Mouse (Mus musculus) CD4-positive helper T cell, adult 2 months (primary cell): ENCODE results near the gene Tbc1d15.
"Not testable (repeated sequence)": the region's sequence is repeated elsewhere in the genome, so short reads cannot be mapped to it uniquely, and the experiment has no call there.

Experiments
- DNase-seq: peaks from one replicate; pipeline ENCODE4 v3.0.0-alpha.2; 2012; ENCODE audit warnings: low read depth, missing footprints, low spot score

Tbc1d15 gene

DNA sequence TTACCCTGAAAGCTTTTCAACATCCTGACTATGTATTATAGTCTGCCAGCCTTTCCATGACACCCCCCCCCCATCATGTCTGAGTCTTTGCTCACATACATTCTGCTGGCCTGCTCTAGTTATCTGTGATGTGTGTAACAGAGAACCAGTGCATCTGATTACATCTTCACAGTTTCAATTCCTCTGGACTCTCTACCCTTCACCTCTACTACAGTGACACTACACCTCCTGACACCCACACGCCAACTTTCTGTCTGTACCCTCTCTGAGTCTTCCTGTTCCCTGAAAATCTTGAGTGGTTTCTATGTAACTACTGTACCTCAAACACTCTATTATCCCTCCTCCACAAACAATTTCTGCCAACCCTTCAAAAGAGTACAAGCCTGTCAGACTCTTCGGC is 5.8 kb downstream of the Tbc1d15 start:
- no peak for DNase-seq

DNA sequence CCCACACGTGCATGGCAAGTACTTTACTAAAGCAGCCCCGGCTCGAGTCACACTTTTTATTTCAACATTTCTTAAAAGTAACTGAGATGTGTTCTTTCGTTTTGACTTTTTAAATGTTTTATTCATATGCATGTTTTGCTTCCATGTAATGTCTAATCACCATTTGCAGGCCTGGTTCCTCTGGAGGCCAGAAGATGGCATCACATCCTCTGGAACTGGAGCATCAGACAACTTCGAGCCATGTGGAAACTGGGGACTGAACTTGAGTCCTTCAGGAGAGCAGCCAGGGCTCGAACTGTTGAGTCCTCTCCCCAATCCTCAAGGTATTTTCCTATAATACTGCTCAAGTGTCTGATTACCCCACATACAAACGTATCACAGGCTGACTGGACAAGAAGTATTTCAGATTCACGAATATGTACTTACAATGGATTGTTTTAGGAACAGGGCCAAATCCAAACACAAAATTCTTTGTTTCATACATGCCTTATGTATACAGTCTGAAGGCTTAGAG is 10.1 kb downstream of the Tbc1d15 start:
- no peak for DNase-seq

GRCm38 (mm10) chr10:115237931-115238330 is 13.3 kb downstream of the Tbc1d15 start:
- DNase-seq: no peak

GRCm38 (mm10) chr10:115236733-115237132 is 14.5 kb downstream of the Tbc1d15 start:
- no peak for DNase-seq

DNA sequence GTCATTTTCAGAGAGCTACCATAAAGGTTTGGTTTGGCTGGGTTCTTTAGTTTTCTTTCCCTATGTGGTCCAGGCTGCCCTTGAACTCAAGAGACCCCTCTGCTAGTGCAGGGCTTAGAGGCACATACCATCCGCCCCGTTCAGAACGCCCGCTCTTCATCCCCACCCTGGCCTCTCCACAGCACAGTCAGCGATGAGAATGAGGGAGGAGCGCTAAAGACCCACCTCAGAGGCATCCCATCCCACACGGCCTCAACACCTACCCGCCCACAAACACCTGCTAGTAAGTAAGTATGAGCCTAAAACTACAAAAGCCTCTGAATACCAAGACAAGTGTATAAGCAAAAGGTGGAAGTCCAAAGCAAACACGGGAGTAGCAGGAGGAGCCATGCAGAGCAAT is 15.8 kb downstream of the Tbc1d15 start:
- no peak for DNase-seq

DNA sequence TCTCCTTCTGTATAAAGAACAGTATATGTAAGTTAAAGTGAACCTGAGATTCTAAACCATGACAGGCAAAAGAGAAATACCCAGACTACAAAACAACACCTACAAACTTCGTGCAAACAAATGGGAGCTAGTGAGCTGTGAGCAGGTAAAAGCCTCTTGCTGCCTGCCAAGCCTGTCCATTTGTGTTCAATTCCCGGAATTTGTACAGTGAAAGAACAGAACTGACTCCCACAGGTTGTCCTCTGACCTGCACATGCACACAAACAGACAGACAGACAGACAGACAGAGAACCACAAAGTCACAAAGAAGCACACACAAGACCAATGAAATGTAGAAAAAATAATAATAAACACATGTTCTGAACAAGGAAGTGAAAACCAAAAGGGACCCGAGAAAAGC is 17.5 kb downstream of the Tbc1d15 start:
- DNase-seq: no peak

DNA sequence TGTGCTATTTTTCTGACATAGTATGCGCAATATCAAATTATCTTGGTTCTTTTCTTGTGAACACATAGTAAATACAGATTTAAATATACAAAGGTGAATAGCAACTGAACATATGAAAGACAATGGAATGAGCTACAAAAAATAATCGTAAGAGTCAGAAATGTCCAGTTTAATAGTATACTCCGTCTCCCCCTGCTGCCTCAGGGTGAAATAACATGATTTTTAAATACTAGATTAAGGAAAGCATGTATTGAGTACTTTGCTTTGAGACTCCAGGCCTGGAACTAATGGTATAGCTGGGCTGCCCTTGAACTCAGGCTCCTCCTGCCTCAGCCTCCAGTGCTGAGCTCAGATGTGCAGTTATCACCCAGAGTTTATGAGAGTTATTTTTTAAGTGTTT is 18.8 kb downstream of the Tbc1d15 start:
- DNase-seq: no peak

DNA sequence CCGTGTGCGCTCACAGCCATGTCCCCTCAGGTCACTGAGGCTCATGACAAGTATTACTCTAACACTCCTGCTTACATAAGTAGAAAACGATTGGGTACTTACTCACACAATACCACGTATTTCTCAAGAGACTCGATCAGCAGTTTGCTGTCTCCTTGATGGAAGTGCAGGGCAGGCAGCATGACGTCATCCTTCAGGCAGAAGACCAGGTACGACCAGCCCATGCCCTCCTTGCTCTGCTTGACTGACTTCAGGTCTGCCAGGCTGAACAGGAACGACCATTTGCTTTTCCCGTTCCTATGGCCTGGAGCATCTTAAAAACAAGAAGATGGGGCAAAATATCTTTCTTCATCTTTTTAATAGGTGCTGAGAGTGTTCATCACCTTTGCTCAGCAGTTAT is 22.2 kb downstream of the Tbc1d15 start:
- no peak for DNase-seq

DNA sequence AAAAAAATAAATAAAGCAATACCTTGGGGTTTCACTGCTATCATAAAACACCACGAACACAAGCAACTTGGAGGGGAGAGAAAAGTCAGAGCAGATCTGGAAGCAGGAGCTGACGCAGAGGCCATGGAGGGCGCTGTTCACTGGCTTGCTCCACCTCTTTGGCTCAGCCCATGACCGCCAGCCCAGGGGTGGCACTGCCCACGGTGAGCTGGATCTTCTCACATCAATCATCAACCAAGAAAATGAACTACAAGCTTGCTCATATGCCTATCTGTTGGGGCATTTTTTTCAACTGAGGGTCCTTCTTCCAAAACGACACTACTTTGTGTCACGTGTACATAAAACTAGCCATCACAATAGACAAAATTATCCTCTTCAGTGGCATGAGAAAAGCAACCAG is 24.7 kb downstream of the Tbc1d15 start:
- DNase-seq: no peak

- DNase-seq: no peak
Observed at GRCm38 (mm10) chr10:115223845-115224244, 27.4 kb downstream of the Tbc1d15 start.

DNA sequence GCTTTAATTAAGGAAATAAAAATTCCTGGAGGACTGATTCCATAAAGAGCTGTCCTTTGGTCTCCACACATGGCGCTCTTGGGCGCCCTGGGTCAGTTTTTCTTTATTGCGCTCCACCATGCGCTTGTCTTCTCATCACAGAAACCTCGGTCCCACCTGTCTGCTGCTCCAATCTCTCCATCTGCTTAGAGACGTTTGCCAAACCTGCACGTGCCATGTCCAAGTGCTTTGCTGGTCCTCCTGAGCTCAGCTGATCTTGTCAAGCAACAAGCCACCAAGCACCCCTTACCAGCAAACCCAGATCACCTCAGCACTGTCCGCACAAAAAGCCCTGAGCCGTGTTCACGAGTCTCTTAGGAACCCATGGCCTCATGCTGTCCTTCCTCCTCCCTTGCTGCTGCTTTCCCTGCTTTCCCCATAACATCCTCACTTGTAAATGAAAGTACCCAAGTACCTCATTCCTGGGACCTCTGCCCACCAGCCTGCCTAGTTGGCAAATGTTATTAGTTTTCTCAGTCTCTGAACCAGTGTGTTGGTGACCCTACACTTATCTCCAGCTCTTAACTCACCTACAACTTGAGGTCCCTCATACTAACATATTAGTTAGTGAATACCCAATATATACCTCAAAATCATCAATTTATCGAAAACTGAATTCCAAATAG is 38.2 kb downstream of the Tbc1d15 start:
- no peak for DNase-seq

- no peak for DNase-seq
Observed at GRCm38 (mm10) chr10:115205825-115206224, 45.4 kb downstream of the Tbc1d15 start.

DNA sequence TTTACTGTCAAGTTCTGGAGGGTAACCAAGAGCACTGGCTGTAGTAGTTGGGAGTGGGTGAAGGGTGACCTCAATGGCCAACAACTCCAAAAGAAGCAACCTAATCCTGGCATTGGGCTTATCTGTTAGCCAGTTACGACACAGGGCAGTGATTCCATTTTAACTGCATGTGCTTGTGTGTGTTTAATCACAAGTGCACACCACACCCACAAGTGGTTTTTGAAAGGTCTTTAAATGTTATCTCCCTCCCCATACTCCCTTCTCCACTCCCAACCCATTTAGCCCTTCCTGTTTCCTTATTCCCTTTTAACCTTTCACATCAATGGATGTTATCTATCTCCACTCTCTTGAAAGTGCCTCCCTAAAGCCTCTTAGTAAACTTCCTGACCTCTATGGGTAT is 46.0 kb downstream of the Tbc1d15 start:
- no peak for DNase-seq

DNA sequence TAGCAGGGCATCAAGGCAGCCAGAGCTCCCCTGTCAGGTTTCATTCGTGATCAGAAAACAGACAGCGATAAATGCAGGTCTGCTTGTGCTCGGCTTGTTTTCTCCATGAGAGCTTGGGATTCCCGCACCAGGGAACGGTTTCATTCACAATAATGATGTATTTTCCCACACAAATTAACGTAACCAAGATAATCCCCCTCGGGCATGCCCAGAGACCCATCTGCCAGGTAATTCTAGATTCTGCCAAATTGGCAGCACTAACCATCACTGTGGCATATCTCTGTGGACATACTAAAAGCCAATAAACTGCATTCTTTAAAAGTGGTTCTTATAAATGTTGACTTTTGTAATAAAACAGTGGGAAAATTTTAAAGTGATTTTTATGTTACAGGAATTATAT is 60.1 kb downstream of the Tbc1d15 start:
- DNase-seq: no peak

GRCm38 (mm10) chr10:115187390-115187789 is 63.9 kb downstream of the Tbc1d15 start:
- DNase-seq: no peak

- peak; percentile 49 for DNase-seq
Observed at GRCm38 (mm10) chr10:115184697-115185096, 66.6 kb downstream of the Tbc1d15 start, which contains the start of gene Tph2. Gene Tph2 (minus strand): TSS chr10:115185022.

- DNase-seq: no peak
Observed at GRCm38 (mm10) chr10:115181034-115181433, 70.2 kb downstream of the Tbc1d15 start.

DNA sequence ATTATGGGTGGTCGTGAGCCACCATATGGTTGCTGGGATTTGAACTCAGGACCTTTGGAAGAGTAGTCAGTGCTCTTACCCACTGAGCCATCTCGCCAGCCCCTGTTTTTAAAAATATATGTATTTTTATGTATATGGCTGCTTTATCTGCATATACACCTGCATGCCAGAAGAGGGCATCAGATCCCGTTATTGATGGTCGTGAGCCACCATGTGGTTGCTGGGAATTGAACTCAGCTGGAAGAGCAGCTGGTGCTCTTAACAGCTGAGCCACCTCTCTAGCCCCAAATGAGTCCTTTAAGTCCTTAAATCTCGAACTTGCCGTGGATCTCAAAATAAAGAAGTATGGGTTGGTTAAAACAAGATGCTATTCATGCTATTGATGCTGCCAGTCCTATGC is 73.2 kb downstream of the Tbc1d15 start:
- DNase-seq: not testable (repeated sequence)

DNA sequence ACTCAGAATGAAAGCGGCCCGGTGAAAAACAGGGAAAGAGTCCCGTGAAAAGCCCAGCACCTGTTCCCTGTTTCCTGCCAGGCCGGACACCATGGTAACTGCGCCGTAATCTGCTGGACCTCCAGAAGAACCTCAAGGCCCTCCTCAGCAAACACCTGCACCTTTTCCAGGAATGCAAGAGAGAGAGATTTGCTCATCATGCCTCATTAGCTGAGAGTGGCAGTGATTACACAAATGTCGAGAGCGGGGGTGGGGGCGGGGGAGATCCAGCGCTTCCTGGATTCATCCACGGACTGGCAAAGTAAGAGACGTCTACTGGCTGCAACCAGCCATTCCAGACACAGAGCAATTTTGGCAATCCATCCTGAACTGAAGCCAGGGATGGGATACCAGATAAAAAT is 75.7 kb downstream of the Tbc1d15 start:
- DNase-seq: no peak

DNA sequence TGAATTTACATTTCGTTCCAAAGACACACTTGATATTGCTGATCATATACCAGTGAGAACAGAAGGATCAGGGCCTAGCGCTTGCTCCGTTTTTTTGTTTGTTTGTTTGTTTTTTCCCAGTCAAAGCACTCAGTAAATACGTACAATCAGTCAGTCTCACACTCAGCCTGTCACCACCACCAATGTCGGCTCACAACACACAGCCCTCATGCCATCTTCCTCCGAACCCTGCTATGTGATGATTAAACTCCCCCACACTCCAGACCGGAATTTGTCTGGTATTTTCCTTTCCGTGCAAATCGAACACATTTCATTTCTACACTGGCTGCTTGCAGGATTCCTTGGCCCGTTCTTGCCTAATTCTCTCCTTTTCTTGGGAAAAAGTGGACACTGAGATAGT is 77.9 kb downstream of the Tbc1d15 start:
- DNase-seq: no peak

DNA sequence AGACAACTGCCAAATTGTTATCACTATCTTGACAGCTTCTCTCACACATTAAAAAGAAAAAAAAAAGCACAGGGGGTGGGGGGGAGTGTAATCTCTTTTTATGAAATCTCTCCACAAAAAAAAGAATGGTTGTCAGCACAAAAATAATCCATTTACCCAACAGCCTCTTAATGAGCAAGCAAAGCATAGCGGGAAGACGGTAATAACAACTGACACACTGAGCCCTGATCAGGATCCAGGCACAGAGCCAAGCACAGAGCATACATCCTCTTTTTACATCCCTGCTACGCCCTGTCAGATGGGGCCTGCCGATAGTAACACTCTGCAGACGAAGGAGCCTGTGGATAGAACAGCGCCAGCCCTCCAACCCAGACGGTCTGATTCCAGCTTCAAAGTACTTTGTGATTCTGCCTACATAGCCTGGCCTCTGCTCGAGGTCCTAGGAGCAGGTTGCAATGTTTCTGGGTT is 79.9 kb downstream of the Tbc1d15 start:
- no peak for DNase-seq

GRCm38 (mm10) chr10:115170496-115171350 is 80.5 kb downstream of the Tbc1d15 start:
- no peak for DNase-seq

DNA sequence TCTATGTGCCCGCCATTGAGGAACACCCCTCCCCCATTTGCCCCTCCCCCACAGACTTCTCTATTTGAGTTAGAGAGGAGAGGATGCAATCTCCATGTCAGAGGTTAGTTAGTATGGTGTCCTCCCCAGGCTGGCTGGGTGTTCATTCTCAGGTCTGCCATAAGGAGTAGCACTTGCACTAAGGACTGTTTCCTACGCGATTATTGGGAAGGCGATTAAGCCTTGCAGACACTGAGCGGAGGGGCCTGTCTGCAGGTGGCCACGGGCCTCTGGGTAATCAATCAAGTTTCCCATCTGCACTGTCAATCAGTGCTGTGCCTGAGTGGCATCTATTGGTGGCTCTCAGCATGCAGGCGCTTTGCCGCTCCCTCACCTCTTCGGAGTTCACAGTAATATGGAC is 81.9 kb downstream of the Tbc1d15 start:
- DNase-seq: no peak
